Mouse (Mus musculus) kidney, embryonic 16.5 days (tissue): ENCODE measurements around the gene Ddost. TPM values are rescaled to one million over a fixed set of nuclear protein-coding genes. Genes with fewer than 3 reads are reported as not detected.

Experiments used
- ATAC-seq: fragments of 200-750 bp; cut with Nextera tagmentation; 2 replicates; pipeline ENCODE4 v1.8.0; 2017; ENCODE audit warnings: moderate TSS enrichment; ENCODE audit not compliant: low FRiP score, low TSS enrichment
- H3K27ac ChIP-seq: fragments of 300-500 bp; sonication (generic); 2 replicates; pipeline ENCODE4 v1.5.1; 2014; ENCODE audit warnings: low read length
- H3K27me3 ChIP-seq: fragments of 300-500 bp; sonication (generic); 2 replicates; pipeline ENCODE4 v1.6.1; 2014; ENCODE audit warnings: low read length, control low read depth, mixed read lengths; ENCODE audit not compliant: insufficient read depth
- H3K36me3 ChIP-seq: fragments of 300-500 bp; sonication (generic); 2 replicates; pipeline ENCODE4 v1.6.1; 2014; ENCODE audit warnings: low read length, control low read depth, mixed read lengths; ENCODE audit not compliant: insufficient read depth
- H3K4me1 ChIP-seq: fragments of 300-500 bp; sonication (generic); 2 replicates; pipeline ENCODE4 v1.6.1; 2014; ENCODE audit warnings: low read length, control low read depth, mixed read lengths; ENCODE audit not compliant: insufficient read depth
- H3K4me2 ChIP-seq: fragments of 300-500 bp; sonication (generic); replicated peaks from 2 replicates; pipeline ENCODE4 v1.6.1; 2014; ENCODE audit warnings: low read depth, low read length
- H3K4me3 ChIP-seq: fragments of 300-500 bp; sonication (generic); 2 replicates; pipeline ENCODE4 v1.5.1; 2014; ENCODE audit warnings: mild to moderate bottlenecking, low read length
- H3K9ac ChIP-seq: fragments of 300-500 bp; sonication (generic); replicated peaks from 2 replicates; pipeline ENCODE4 v1.6.1; 2014; ENCODE audit warnings: low read length
- H3K9me3 ChIP-seq: fragments of 300-500 bp; sonication (generic); 2 replicates; pipeline ENCODE4 v1.6.1; 2016; ENCODE audit warnings: low read length, control low read depth
- WGBS: fragments of 180-500 bp; shearing (Covaris S2); extraction: QIAGEN DNeasy Blood & Tissue Kit; methylation state at CpG from one replicate; pipeline ENCODE4 v1.1.7; 2014; 5-methylcytosine and 5-hydroxymethylcytosine counted together
- microRNA-seq: library from miRNA; unstranded; fragments of <30 nt; microRNA quantifications from one replicate; pipeline ENCODE4, GENCODE M21; 2016
- polyA plus RNA-seq: library from polyadenylated mRNA; unstranded; fragments of >200 nt; fragmentation: Nextera tagmentation; extraction: Ambion mirVana; gene quantifications from 2 replicates; pipeline ENCODE4 v1.2.1, GENCODE M21; 2015

Ddost gene
- polyA plus RNA-seq, 1 experiment from 2014 or later: 438 TPM

GRCm38 (mm10) chr4:138361370-138361821 lies 56.9 kb downstream of the Ddost start:
- Histone ChIP-seq H3K27ac (no peak overlapping the region), H3K27me3 (no peaks in the 10 kb centered on the region), H3K4me1 (peaks cover 3% of the 10 kb centered on the region; the same call in 1 of the 2 replicates), H3K9me3 (no peaks in the 10 kb centered on the region), H3K9ac (no peak overlapping the region; the same call in 1 of the 2 replicates), H3K4me2 (0 out of 2 replicates have a peak overlapping the region, but pooled peaks have one; percentile 4), H3K36me3 (no peaks in the 10 kb centered on the region), H3K4me3 (no peak overlapping the region)
- ATAC-seq: no peak
- 16% methylated on average over 11 of the region's 11 CpGs for WGBS

Small RNA genes within 50 kb of the gene (microRNA-seq; reads per million reads assigned to microRNA genes)
- not detected for gene Gm27646
- 0.95 reads per million for gene Mir7019

Other genes with a start within 250 kb of the Ddost start
- 155 and 160 TPM in 2 replicates for gene Hp1bp3, start 88.4 kb upstream of the Ddost start, polyA plus RNA-seq
- gene Sh2d5, start 54.3 kb upstream of the Ddost start, polyA plus RNA-seq: 0.67 and 0.76 TPM in 2 replicates
- 2.2 and 2.6 TPM in 2 replicates for gene Kif17, start 54.3 kb upstream of the Ddost start, polyA plus RNA-seq
- gene Pink1, start 21.6 kb downstream of the Ddost start, polyA plus RNA-seq: 54.4 and 56.0 TPM in 2 replicates
- gene Cda, start 63.3 kb downstream of the Ddost start, polyA plus RNA-seq: 24.6 and 27.1 TPM in 2 replicates
- 0.12 TPM in 1 of 2 replicates, not detected in the other for gene Fam43b, start 91.8 kb downstream of the Ddost start, polyA plus RNA-seq
- gene Mul1, start 129.9 kb downstream of the Ddost start, polyA plus RNA-seq: 21.5 and 22.4 TPM in 2 replicates
- gene Camk2n1, start 149.6 kb downstream of the Ddost start, polyA plus RNA-seq: 6.2 and 6.4 TPM in 2 replicates